Mouse (Mus musculus) midbrain, embryonic 10.5 days (tissue): ENCODE measurements around the gene Grk3. TPM values are rescaled to one million over a fixed set of nuclear protein-coding genes. Genes with fewer than 3 reads are reported as not detected.

Experiments used
- DNase-seq: peaks from one replicate; pipeline ENCODE4 v3.0.0-alpha.2; 2017; ENCODE audit warnings: low spot score
- H3K27ac ChIP-seq: fragments of 300-500 bp; sonication (generic); replicated peaks from 2 replicates; pipeline ENCODE4 v1.5.1; 2016; ENCODE audit warnings: mild to moderate bottlenecking
- H3K27me3 ChIP-seq: fragments of 300-500 bp; sonication (generic); 2 replicates; pipeline ENCODE4 v1.6.1; 2016; ENCODE audit warnings: low read depth, mild to moderate bottlenecking; ENCODE audit not compliant: poor library complexity, severe bottlenecking
- H3K36me3 ChIP-seq: fragments of 300-500 bp; sonication (generic); 2 replicates; pipeline ENCODE4 v1.6.1; 2016; ENCODE audit warnings: mild to moderate bottlenecking, moderate library complexity
- H3K4me1 ChIP-seq: fragments of 300-500 bp; sonication (generic); 2 replicates; pipeline ENCODE4 v1.6.1; 2016
- H3K4me3 ChIP-seq: fragments of 300-500 bp; sonication (generic); 2 replicates; pipeline ENCODE4 v1.5.1; 2016; ENCODE audit warnings: mild to moderate bottlenecking, moderate library complexity
- H3K9me3 ChIP-seq: fragments of 300-500 bp; sonication (generic); replicated peaks from 2 replicates; pipeline ENCODE4 v1.6.1; 2016; ENCODE audit warnings: mild to moderate bottlenecking
- WGBS: fragments of 180-500 bp; shearing (Covaris S2); methylation state at CpG from one replicate; pipeline ENCODE4 v1.1.7; 2016; 5-methylcytosine and 5-hydroxymethylcytosine counted together
- polyA plus RNA-seq: library from polyadenylated mRNA; unstranded; fragments of >200 nt; fragmentation: Nextera tagmentation; extraction: Ambion mirVana; gene quantifications from 2 replicates; pipeline ENCODE4 v1.2.1, GENCODE M21; 2016

Grk3 gene
- polyA plus RNA-seq, 1 experiment from 2014 or later: 5.2 TPM

DNA sequence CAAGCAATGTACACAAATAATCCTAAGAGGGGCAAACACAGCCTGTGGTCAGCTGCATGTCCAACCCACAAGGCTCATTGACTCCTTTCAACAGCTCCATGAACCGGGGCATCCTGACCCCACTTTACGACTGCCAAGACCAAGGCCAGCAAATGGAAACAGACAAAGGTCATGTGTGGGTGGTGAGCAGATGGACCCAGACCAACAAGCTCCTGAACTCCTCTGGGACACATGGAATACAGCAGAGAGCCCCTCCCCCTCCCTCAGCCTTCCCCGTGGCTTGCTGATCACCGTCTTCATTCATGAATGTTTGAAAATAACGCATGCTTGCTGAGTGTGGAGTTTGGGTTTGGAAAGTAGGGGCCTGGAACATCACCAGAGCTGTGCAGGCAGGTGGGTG is 57.3 kb downstream of the Grk3 start:
- no peak for DNase-seq
- Histone ChIP-seq H3K4me1 (peaks cover 37% of the 10 kb centered on the region), H3K27ac (peak overlapping the region; percentile 55; the same call in 1 of the 2 replicates), H3K36me3 (no peaks in the 10 kb centered on the region), H3K4me3 (no peak overlapping the region), H3K27me3 (no peaks in the 10 kb centered on the region), H3K9me3 (no peaks in the 10 kb centered on the region)
- 79% methylated on average over 5 of the region's 5 CpGs for WGBS

DNA sequence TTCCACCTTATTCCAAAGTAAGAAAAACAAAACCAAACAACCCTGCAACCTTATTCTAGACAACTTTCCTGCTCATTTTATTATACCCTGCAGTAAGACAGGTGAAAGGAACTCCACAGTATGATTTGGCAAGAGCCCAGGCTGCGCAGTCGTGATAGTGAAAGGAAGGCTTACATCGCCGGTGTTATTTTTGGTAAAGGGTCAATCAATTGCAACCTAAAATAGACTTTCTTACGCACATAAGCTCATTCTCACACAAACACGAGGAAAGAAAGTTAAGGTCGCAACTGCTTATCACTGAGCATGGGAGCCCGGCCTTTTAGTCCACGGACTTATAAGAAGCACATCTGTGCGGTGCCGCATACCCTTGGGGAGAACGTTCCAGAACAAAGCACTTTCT is 58.8 kb downstream of the Grk3 start:
- H3K4me3 ChIP-seq: no peak overlapping the region
- no peak overlapping the region for H3K27ac ChIP-seq
- H3K4me1 ChIP-seq: peaks cover 33% of the 10 kb centered on the region
- no peaks in the 10 kb centered on the region for H3K27me3 ChIP-seq
- H3K36me3 ChIP-seq: no peaks in the 10 kb centered on the region
- WGBS: 90% methylated on average over 12 of the region's 12 CpGs
- no peaks in the 10 kb centered on the region for H3K9me3 ChIP-seq
- DNase-seq: no peak

DNA sequence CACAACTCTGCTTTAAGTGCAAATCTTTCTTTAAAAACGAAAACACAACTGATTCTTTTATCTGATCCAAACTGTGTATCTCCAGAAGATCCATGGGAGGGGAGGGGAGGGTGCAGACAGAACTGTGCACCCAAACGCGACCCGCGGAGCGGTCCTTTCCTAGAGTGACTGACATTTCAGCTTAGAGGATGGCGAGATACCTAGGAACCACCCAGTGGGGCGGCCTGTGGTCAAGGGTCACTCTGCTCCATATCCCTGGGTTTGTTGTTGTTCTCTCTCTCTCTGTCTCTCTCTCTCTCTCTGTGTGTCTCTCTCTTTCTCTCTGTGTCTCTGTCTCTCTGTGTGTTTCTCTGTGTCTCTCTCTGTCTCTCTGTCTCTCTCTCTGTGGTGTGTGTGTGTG is 59.2 kb downstream of the Grk3 start:
- H3K4me3 ChIP-seq: no peak overlapping the region
- WGBS: 85% methylated on average over 8 of the region's 8 CpGs
- no peak for DNase-seq
- peaks cover 28% of the 10 kb centered on the region for H3K4me1 ChIP-seq
- H3K27ac ChIP-seq: no peak overlapping the region
- H3K9me3 ChIP-seq: no peaks in the 10 kb centered on the region
- H3K36me3 ChIP-seq: no peaks in the 10 kb centered on the region
- H3K27me3 ChIP-seq: no peaks in the 10 kb centered on the region

DNA sequence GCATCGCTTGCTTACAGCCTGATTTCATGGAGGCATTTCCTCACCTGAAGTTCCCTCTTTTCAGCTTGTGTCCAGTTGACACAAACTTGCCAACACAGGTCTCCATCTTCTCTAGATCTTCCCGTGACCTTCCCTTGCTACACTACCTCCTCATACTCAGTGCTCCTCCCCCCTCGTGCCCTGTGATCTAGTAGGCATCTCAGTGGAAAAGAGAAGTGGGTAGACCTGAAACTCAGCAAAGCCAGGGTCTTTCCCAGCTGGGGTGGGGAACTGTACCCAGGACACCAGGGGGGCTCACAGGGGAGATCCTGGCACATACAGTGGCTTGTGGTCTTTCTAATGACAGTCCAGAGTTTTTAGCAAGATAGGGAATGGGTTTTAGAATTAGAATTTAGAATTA is 64.7 kb downstream of the Grk3 start:
- Histone ChIP-seq H3K4me1 (no peaks in the 10 kb centered on the region), H3K27me3 (no peaks in the 10 kb centered on the region), H3K9me3 (no peaks in the 10 kb centered on the region), H3K27ac (no peak overlapping the region), H3K4me3 (no peak overlapping the region), H3K36me3 (no peaks in the 10 kb centered on the region)
- WGBS: 89% methylated on average over 3 of the region's 3 CpGs
- DNase-seq: no peak

DNA sequence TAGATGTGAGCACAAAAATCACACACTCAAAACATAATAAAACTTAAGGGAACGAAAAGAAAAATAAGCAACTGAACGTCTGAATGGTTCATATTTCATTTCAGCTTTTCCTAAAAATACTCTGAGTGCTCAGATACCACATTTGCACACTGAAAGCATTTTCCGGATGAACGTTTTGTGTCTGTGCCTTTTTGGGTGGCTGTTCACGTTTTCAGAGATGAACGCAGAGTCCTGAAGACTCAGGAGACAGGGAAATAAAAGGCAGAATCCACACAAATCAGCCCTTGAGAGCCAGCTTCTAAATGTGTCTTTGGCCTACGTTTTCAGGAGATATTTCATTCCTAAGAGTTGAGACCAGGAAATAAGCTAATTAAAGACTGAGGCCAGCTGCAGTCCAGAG is 69.7 kb downstream of the Grk3 start:
- peaks cover 5% of the 10 kb centered on the region; the same call in 1 of the 2 replicates for H3K36me3 ChIP-seq
- H3K4me1 ChIP-seq: peaks cover 16% of the 10 kb centered on the region
- 83% methylated on average over 7 of the region's 7 CpGs for WGBS
- H3K27me3 ChIP-seq: no peaks in the 10 kb centered on the region
- H3K27ac ChIP-seq: no peak overlapping the region
- DNase-seq: no peak
- no peak overlapping the region for H3K4me3 ChIP-seq
- no peaks in the 10 kb centered on the region for H3K9me3 ChIP-seq

DNA sequence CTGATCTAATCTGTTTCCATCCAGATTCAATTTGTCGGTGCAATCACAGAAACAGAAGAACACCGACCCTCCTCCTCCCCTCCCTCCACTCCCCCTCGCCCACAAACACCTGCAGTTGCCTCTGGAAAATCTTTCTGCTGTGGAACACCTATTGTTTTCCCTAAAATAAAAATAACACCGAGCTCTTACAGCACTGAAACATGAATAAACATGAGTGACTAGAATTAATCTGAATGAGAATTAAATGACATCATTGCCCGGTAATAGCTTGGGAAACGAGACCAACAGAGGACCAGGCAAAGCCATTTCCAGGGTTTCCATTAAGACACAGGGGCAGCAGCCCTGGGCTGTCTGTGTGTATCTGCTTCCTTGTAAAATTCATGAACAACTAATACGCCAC is 73.3 kb downstream of the Grk3 start:
- peaks cover 6% of the 10 kb centered on the region; the same call in 1 of the 2 replicates for H3K36me3 ChIP-seq
- H3K4me1 ChIP-seq: peaks cover 16% of the 10 kb centered on the region
- no peaks in the 10 kb centered on the region for H3K9me3 ChIP-seq
- no peak overlapping the region; the same call in 1 of the 2 replicates for H3K27ac ChIP-seq
- 73% methylated on average over 7 of the region's 7 CpGs for WGBS
- no peaks in the 10 kb centered on the region for H3K27me3 ChIP-seq
- no peak for DNase-seq
- H3K4me3 ChIP-seq: no peak overlapping the region

DNA sequence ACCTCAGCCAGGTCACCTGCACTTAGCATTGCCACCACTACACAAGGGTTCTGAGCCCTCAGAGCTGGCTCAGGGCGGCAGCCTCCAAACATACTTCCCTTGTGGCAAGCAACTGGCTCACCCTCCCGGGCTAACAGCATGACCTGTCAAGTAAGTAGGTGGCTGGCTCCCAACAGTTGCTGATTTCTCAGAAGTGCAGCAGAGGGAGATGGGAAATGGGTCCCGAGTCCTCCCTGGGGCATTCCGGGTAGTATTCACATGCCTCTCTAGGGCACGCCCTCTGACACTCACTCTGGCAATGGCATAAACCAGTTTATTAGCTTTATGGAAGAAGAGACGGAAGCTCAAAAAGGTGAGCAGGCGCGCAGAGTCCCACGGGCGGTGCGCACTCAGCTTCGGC is 74.6 kb downstream of the Grk3 start:
- no peak for DNase-seq
- Histone ChIP-seq H3K9me3 (no peaks in the 10 kb centered on the region), H3K4me1 (peaks cover 16% of the 10 kb centered on the region), H3K4me3 (no peak overlapping the region), H3K27ac (no peak overlapping the region), H3K27me3 (no peaks in the 10 kb centered on the region), H3K36me3 (peaks cover 6% of the 10 kb centered on the region; the same call in 1 of the 2 replicates)
- 94% methylated on average over 12 of the region's 12 CpGs for WGBS

DNA sequence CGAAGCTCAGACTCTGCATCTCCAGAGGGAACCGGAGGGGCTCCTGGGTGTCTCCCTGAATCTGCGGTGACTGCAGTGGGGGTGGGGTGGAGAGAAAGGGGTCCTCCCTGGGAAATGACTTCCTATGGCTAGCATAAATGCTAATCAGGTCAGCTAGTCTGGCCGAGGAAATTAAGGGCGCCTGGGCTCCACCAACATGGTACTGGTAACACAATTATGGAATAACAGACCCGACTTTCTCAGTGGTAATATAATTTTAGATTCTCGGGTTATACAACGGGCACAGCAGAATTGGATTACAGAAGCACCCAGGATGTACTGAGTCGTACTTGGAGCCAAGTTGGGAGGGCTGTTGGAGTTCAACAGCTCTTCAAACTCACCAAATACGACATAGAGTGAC is 79.0 kb downstream of the Grk3 start:
- Histone ChIP-seq H3K36me3 (peaks cover 6% of the 10 kb centered on the region; the same call in 1 of the 2 replicates), H3K27me3 (no peaks in the 10 kb centered on the region), H3K4me3 (no peak overlapping the region), H3K27ac (no peak overlapping the region), H3K9me3 (no peaks in the 10 kb centered on the region), H3K4me1 (peaks cover 10% of the 10 kb centered on the region)
- WGBS: 88% methylated on average over 10 of the region's 10 CpGs
- no peak for DNase-seq

DNA sequence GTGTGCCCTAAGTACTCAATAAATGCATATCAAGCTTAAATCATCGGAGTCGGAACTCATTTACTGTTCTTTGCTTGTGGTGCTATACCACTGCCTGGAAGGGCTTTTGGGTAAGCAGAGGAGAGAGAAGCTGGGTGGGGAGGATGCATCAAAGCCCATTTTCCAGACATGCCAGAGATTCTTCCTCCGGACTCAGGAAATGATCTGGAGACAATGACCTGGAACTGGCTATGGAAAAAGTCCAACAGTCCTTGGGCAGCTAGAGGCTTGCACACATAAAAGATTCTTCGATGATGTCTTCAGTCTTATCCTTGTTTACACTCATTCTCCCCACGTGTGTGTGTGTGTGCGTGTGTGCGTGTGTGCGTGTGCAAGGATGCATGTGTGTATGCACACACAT is 80.2 kb downstream of the Grk3 start:
- no peak for DNase-seq
- Histone ChIP-seq H3K27me3 (no peaks in the 10 kb centered on the region), H3K27ac (no peak overlapping the region), H3K4me1 (peaks cover 10% of the 10 kb centered on the region), H3K9me3 (no peaks in the 10 kb centered on the region), H3K36me3 (no peaks in the 10 kb centered on the region), H3K4me3 (no peak overlapping the region)
- 94% methylated on average over 8 of the region's 8 CpGs for WGBS

DNA sequence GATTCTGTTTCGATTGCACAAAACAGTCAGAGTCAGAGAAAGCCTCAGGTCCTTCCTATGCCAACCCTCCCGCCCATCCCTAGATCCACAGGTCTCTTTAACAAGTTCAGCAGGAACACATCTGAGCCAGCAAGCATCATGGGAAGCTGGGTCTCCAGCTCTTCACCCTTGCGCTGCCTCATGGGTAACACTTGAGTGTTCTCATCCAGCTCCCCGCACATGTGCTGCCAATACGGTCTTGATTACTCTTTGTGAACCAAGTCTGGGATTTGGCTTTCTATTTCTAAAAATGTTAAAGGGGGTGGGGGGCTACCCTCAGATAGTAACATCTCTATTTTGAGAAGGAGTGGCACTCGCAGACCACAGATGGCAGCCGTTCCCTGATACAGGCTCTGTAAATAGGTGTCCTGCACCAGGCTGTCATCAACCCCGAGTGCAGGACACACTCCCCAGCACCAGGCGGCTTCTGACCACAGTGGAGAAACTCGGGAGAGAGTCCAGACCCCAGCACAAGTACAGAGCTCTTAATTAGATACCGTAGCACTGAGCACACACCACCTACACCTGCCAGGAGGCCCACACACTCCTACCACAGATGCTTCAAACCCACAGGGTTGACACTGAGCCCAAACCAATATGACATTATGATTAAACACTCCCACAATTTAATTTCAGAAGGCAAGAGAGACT is 82.6 kb downstream of the Grk3 start:
- Histone ChIP-seq H3K27me3 (no peaks in the 10 kb centered on the region), H3K9me3 (no peaks in the 10 kb centered on the region), H3K4me3 (no peak overlapping the region), H3K4me1 (peaks cover 18% of the 10 kb centered on the region), H3K27ac (no peak overlapping the region), H3K36me3 (no peaks in the 10 kb centered on the region)
- no peak for DNase-seq
- WGBS: 86% methylated on average over 11 of the region's 11 CpGs

DNA sequence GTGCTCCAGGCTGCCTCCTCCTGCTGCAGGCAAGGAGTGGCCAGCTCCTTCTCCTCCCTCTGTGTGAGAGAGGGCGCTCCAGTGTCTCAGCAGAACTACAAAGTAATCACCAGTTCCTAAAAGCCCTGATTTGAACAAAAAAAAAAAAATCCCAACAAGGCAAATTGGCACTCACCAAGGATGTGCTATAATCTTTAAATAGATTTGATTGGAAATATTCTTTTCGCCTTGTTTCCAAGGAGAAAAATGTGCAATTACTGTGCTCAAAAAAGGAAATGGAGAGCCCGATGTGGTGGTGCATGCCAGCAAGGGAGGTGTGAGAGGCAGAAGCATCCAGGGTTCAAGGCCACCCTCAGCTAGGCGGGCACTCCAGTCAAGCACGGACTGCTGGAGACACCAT is 83.7 kb downstream of the Grk3 start:
- Histone ChIP-seq H3K27me3 (no peaks in the 10 kb centered on the region), H3K4me3 (no peak overlapping the region), H3K4me1 (peaks cover 24% of the 10 kb centered on the region), H3K9me3 (no peaks in the 10 kb centered on the region), H3K36me3 (no peaks in the 10 kb centered on the region), H3K27ac (no peak overlapping the region)
- DNase-seq: no peak
- 80% methylated on average over 5 of the region's 5 CpGs for WGBS

DNA sequence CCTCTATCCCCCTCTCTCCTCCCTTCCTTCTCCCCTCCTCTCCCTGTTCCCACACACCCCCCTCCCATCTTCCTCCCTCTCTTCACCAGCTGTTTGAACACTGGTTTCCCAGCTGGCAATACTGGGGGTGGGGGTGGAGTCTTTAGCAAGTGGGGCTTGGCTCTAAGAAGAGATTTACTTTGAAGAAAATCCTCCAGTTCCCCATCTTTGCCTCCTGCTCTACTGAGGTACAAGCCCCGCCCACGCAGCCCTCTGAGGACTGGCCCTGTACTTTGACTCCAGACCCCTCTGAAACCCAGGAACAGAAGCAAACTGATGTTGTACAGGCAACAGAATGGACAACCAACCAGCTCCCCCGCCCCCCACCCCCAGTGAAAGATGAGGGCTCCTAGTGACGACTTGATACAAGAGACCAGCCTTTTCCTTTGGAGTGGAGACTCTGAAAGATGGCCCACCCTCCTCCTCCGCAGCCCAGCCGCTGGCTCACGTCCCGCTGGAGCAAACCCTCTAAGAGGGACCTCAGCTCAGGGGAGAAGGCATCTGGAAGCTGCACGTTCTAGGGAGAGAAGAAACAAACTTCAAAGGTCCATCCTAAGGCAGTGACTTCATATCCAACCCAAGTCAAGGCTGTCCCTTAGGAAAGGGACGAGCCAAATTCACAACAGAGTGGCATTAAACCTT is 87.2 kb downstream of the Grk3 start:
- no peaks in the 10 kb centered on the region for H3K36me3 ChIP-seq
- 46% methylated on average over 10 of the region's 10 CpGs for whole genome bisulfite sequencing
- no peaks in the 10 kb centered on the region for H3K9me3 ChIP-seq
- H3K27me3 ChIP-seq: no peaks in the 10 kb centered on the region
- H3K4me3 ChIP-seq: no peak overlapping the region
- DNase-seq: no peak
- H3K27ac ChIP-seq: peak overlapping the region; percentile 49
- peaks cover 19% of the 10 kb centered on the region for H3K4me1 ChIP-seq

DNA sequence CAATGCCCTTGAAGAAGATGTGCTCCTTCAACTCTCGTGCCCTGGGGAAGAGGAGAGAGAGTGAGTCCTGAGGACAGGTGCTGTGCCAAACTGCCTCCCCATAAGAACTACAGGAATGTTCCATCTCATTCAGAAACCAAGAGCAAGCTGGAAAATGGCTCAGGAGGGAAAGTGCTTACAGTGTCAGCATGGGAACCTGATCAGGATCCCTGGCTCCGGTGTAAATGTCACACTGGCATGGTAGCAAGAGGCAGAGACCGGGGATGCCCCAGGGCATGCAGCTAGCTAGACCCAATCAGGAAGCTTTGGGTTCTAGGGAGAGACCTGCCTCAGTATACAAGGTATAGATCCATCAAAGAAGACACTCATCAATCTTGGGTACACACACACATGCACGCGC is 90.2 kb downstream of the Grk3 start:
- no peaks in the 10 kb centered on the region for H3K36me3 ChIP-seq
- no peaks in the 10 kb centered on the region for H3K27me3 ChIP-seq
- H3K9me3 ChIP-seq: no peaks in the 10 kb centered on the region
- no peak overlapping the region for H3K4me3 ChIP-seq
- H3K27ac ChIP-seq: no peak overlapping the region
- 93% methylated on average over 5 of the region's 5 CpGs for WGBS
- H3K4me1 ChIP-seq: peaks cover 19% of the 10 kb centered on the region
- DNase-seq: no peak
